Comparison of ENCODE assay signal across 8 mouse cellular contexts in genomic region chr11:3472484-3472883, GRCm38 (mm10). TPM values are rescaled to one million over a fixed set of nuclear protein-coding genes. Genes with fewer than 3 reads are reported as not detected.
DNase-seq lines count a peak whose midpoint lies in the region; ATAC-seq and TF ChIP-seq lines count a peak whose summit lies in the region.

No protein-coding gene starts in this region.

- 0 out of 2 replicates have a peak, but pooled peaks have one; percentile 58 for ATAC-seq in limb, embryonic 15.5 days (ENCODE audit: insufficient number of reproducible peaks, low FRiP score, low TSS enrichment, low read depth)
- ATAC-seq in monocyte, adult 5-6 weeks (replicated peaks; ENCODE audit: insufficient number of reproducible peaks, low FRiP score, low TSS enrichment, poor library complexity, severe bottlenecking): peak; percentile 90

- TF ChIP-seq EP300 in heart, adult 2 months (IDR thresholded peaks at IDR 0.05; ENCODE audit: insufficient read depth, low read depth, low read length): peak; percentile 87; the same call in 1 of the 2 replicates

- DNase-seq in A20 (ENCODE audit: low read depth, low spot score): peak; percentile 76
- peak; percentile 92 for DNase-seq in adrenal gland, postnatal 10 days
- DNase-seq in embryo, embryonic 9.5 days (ENCODE audit: extremely low spot score): peak; percentile 76
- DNase-seq in heart, adult 2 months: peak; percentile 83 to 90
- peak; percentile 67 to 88 for DNase-seq in kidney, adult 8-10 months
- peak; percentile 73 to 89 for DNase-seq in spleen, postnatal 4 days (ENCODE audit: low spot score in 2 of 2)

- H3K27me3 ChIP-seq in heart, adult 2 months (ENCODE audit: control insufficient read depth, insufficient read depth, low read length): no peaks in the 10 kb centered on the region
- H3K27me3 ChIP-seq in limb, embryonic 15.5 days: no peaks in the 10 kb centered on the region

- no peaks in the 10 kb centered on the region for H3K79me2 ChIP-seq in heart, adult 2 months (replicated peaks; ENCODE audit: control insufficient read depth, insufficient read depth, low read length)

- intact Hi-C loops in heart, adult 2 months (cut with DNase I): loop anchor here (1.0 to 5.0 kb wide), 3 partner anchors 130 to 314 kb away; no protein-coding TSS in a partner anchor

- no peaks in the 10 kb centered on the region for H3K36me3 ChIP-seq in heart, adult 2 months (ENCODE audit: control insufficient read depth, insufficient read depth, low read length)
- H3K36me3 ChIP-seq in limb, embryonic 15.5 days: no peaks in the 10 kb centered on the region

- H3K9me3 ChIP-seq in limb, embryonic 15.5 days: no peaks in the 10 kb centered on the region

- no peak overlapping the region for H3K4me2 ChIP-seq in limb, embryonic 15.5 days

- H3K4me3 ChIP-seq in heart, adult 2 months: no peak overlapping the region
- no peak overlapping the region for H3K4me3 ChIP-seq in limb, embryonic 15.5 days

- H3K27ac ChIP-seq in heart, adult 2 months: no peak overlapping the region
- H3K27ac ChIP-seq in limb, embryonic 15.5 days: no peak overlapping the region

- H3K4me1 ChIP-seq in heart, adult 2 months (ENCODE audit: control insufficient read depth, insufficient read depth, low read length): no peaks in the 10 kb centered on the region
- H3K4me1 ChIP-seq in limb, embryonic 15.5 days: no peaks in the 10 kb centered on the region

- TF ChIP-seq POLR2A in heart, adult 2 months (IDR thresholded peaks at IDR 0.05; ENCODE audit: insufficient read depth, low read depth, low read length): no peak

- H3K9ac ChIP-seq in heart, adult 2 months (ENCODE audit: low read depth, low read length): no peak overlapping the region
- H3K9ac ChIP-seq in limb, embryonic 15.5 days: no peak overlapping the region

- TF ChIP-seq CTCF in heart, adult 2 months (IDR thresholded peaks at IDR 0.05): peak; percentile 96

- 13% methylated on average over 1 of the region's 1 CpGs for WGBS in heart, adult 2 months
- 28% methylated on average over 1 of the region's 1 CpGs for WGBS in limb, embryonic 15.5 days

RNA-seq across cellular contexts. Expression of gene Pla2g3, which starts 15.6 kb away (rescaled TPM):
- total RNA-seq in adrenal gland, postnatal 10 days (2021): under 1 TPM in 1 of 2 experiments, not detected in 1; 0.21 TPM
- total RNA-seq in heart, adult 2 months (2021): under 1 TPM in 1 of 2 experiments, not detected in 1; 0.09 TPM
- 0.23 and 0.25 TPM in 2 replicates for polyA plus RNA-seq in heart, adult 2 months (2012; rRNA removed)
- 1.6 and 2.3 TPM in 2 replicates for polyA plus RNA-seq in limb, embryonic 15.5 days (2015; fragmentation: Nextera tagmentation; extraction: Ambion mirVana)
- total RNA-seq in monocyte, adult 5-6 weeks (2017): 0.29 to 3.8 TPM in 2 of 3 replicates, not detected in the other

RNA-seq across cellular contexts. Expression of gene Rnf185, which starts 20.3 kb away (rescaled TPM):
- total RNA-seq in adrenal gland, postnatal 10 days (2021): 10 to 100 TPM; 28.3 to 30.5 TPM
- 10 to 100 TPM; 19.9 to 21.6 TPM for total RNA-seq in heart, adult 2 months (2021)
- 23.0 and 35.2 TPM in 2 replicates for polyA plus RNA-seq in heart, adult 2 months (2012; rRNA removed)
- 32.8 and 35.7 TPM in 2 replicates for polyA plus RNA-seq in limb, embryonic 15.5 days (2015; fragmentation: Nextera tagmentation; extraction: Ambion mirVana)
- 14.4 to 15.7 TPM (median 14.5 TPM) in 3 replicates for total RNA-seq in monocyte, adult 5-6 weeks (2017)

RNA-seq across cellular contexts. Expression of gene Inpp5j, which starts 32.1 kb away (rescaled TPM):
- total RNA-seq in adrenal gland, postnatal 10 days (2021): 1 to 10 TPM in 1 of 2 experiments, under 1 TPM in 1; 0.66 to 1.5 TPM
- total RNA-seq in heart, adult 2 months (2021): 10 to 100 TPM; 23.4 to 23.6 TPM
- polyA plus RNA-seq in heart, adult 2 months (2012; rRNA removed): 20.1 and 22.2 TPM in 2 replicates
- 0.65 and 0.79 TPM in 2 replicates for polyA plus RNA-seq in limb, embryonic 15.5 days (2015; fragmentation: Nextera tagmentation; extraction: Ambion mirVana)
- 0.68 to 5.5 TPM (median 2.3 TPM) in 3 replicates for total RNA-seq in monocyte, adult 5-6 weeks (2017)

RNA-seq across cellular contexts. Expression of gene Selenom, which starts 42.0 kb away (rescaled TPM):
- total RNA-seq in adrenal gland, postnatal 10 days (2021): 10 to 100 TPM; 42.7 to 43.6 TPM
- total RNA-seq in heart, adult 2 months (2021): 10 to 100 TPM; 41.7 to 42.8 TPM
- polyA plus RNA-seq in heart, adult 2 months (2012; rRNA removed): 67.8 and 78.3 TPM in 2 replicates
- polyA plus RNA-seq in limb, embryonic 15.5 days (2015; fragmentation: Nextera tagmentation; extraction: Ambion mirVana): 215 and 226 TPM in 2 replicates
- total RNA-seq in monocyte, adult 5-6 weeks (2017): 3.0 to 22.8 TPM (median 7.5 TPM) in 3 replicates
